Mouse (Mus musculus) gastrocnemius, postnatal 4 days (tissue): Measurements from ENCODE around the gene Ramp2. TPM values are rescaled to one million over a fixed set of nuclear protein-coding genes. Genes with fewer than 3 reads are reported as not detected.

ENCODE experiments used
- total RNA-seq, 2 experiments: library from RNA; stranded (reverse); gene quantifications; 2 replicates each; pipeline ENCODE4 v1.2.3; 2021

Ramp2 gene
- total RNA-seq, 2 experiments from 2014 or later, result 82.6 to 85.8 TPM

Other genes with a start within 250 kb of the Ramp2 start
- 10 to 100 TPM; 70.3 to 73.5 TPM for gene Atp6v0a1, start 236.6 kb upstream of the Ramp2 start, total RNA-seq
- 10 to 100 TPM; 11.4 to 12.8 TPM for gene Naglu, start 176.0 kb upstream of the Ramp2 start, total RNA-seq
- gene Hsd17b1, start 167.6 kb upstream of the Ramp2 start, total RNA-seq, result under 1 TPM; 0.20 to 0.21 TPM
- gene Coasy, start 163.5 kb upstream of the Ramp2 start, total RNA-seq, result 10 to 100 TPM; 15.1 to 17.8 TPM
- 10 to 100 TPM; 13.1 to 13.4 TPM for gene Mlx, start 158.8 kb upstream of the Ramp2 start, total RNA-seq
- 1 to 10 TPM; 4.9 to 6.2 TPM for gene Psmc3ip, start 150.6 kb upstream of the Ramp2 start, total RNA-seq
- 10 to 100 TPM; 41.6 to 42.9 TPM for gene Retreg3, start 126.1 kb upstream of the Ramp2 start, total RNA-seq
- gene Tubg1, start 126.1 kb upstream of the Ramp2 start, total RNA-seq, result 10 to 100 TPM; 39.3 to 42.1 TPM
- gene Tubg2, start 90.1 kb upstream of the Ramp2 start, total RNA-seq, result 1 to 10 TPM; 6.8 TPM
- 1 to 10 TPM; 3.2 to 4.1 TPM for gene Cntnap1, start 75.5 kb upstream of the Ramp2 start, total RNA-seq
- 10 to 100 TPM; 39.5 to 41.4 TPM for gene Plekhh3, start 74.7 kb upstream of the Ramp2 start, total RNA-seq
- under 1 TPM; 0.36 to 0.37 TPM for gene Ccr10, start 70.6 kb upstream of the Ramp2 start, total RNA-seq
- gene Ezh1, start 19.6 kb upstream of the Ramp2 start, total RNA-seq, result 10 to 100 TPM; 19.3 to 24.6 TPM
- 10 to 100 TPM; 48.6 to 48.8 TPM for gene Vps25, start 7.7 kb downstream of the Ramp2 start, total RNA-seq
- gene Wnk4, start 14.5 kb downstream of the Ramp2 start, total RNA-seq, result 1 to 10 TPM in 1 of 2 experiments, under 1 TPM in 1; 0.83 to 1.7 TPM
- gene Cntd1, start 33.0 kb downstream of the Ramp2 start, total RNA-seq, result under 1 TPM; 0.32 to 0.39 TPM
- gene Coa3, start 33.1 kb downstream of the Ramp2 start, total RNA-seq, result 10 to 100 TPM; 59.8 to 71.2 TPM
- gene Becn1, start 56.3 kb downstream of the Ramp2 start, total RNA-seq, result 10 to 100 TPM; 82.5 to 86.9 TPM
- gene Psme3, start 70.2 kb downstream of the Ramp2 start, total RNA-seq, result 10 to 100 TPM; 62.6 to 84.7 TPM
- gene Aoc2, start 79.0 kb downstream of the Ramp2 start, total RNA-seq, result 1 to 10 TPM; 2.8 to 3.0 TPM
- 10 to 100 TPM; 47.2 to 49.8 TPM for gene Aoc3, start 84.6 kb downstream of the Ramp2 start, total RNA-seq
- gene G6pc, start 121.5 kb downstream of the Ramp2 start, total RNA-seq, result under 1 TPM in 1 of 2 experiments, not detected in 1; 0.47 TPM
- 10 to 100 TPM; 15.6 to 20.3 TPM for gene Aarsd1, start 171.6 kb downstream of the Ramp2 start, total RNA-seq
- gene Gm27029, start 178.8 kb downstream of the Ramp2 start, total RNA-seq, result 1 to 10 TPM; 4.5 to 7.3 TPM
- 1 to 10 TPM; 8.6 to 9.5 TPM for gene Rundc1, start 179.1 kb downstream of the Ramp2 start, total RNA-seq
- gene Ptges3l, start 179.3 kb downstream of the Ramp2 start, total RNA-seq, result 10 to 100 TPM; 56.2 to 80.9 TPM
- 10 to 100 TPM; 81.3 to 87.8 TPM for gene Rpl27, start 196.3 kb downstream of the Ramp2 start, total RNA-seq
- 1 to 10 TPM; 8.0 to 8.9 TPM for gene Ifi35, start 202.4 kb downstream of the Ramp2 start, total RNA-seq
- 1 to 10 TPM; 8.1 to 8.3 TPM for gene Rnd2, start 219.0 kb downstream of the Ramp2 start, total RNA-seq
- 10 to 100 TPM; 72.6 to 79.3 TPM for gene Vat1, start 220.2 kb downstream of the Ramp2 start, total RNA-seq